Mouse (Mus musculus) midbrain, postnatal 0 days (tissue): Measurements from ENCODE around the gene Tnpo2. TPM values are rescaled to one million over a fixed set of nuclear protein-coding genes. Genes with fewer than 3 reads are reported as not detected.

ENCODE experiments used
- ATAC-seq: fragments of 200-750 bp; cut with Nextera tagmentation; 2 replicates; pipeline ENCODE4 v1.8.0; 2017; ENCODE audit warnings: moderate number of reproducible peaks, mild to moderate bottlenecking, moderate TSS enrichment, moderate library complexity; ENCODE audit not compliant: low FRiP score
- DNase-seq: peaks from one replicate; pipeline ENCODE4 v3.0.0-alpha.2; 2015; ENCODE audit warnings: low spot score
- H3K27ac ChIP-seq: fragments of 300-500 bp; sonication (generic); 2 replicates; pipeline ENCODE4 v1.5.1; 2014; ENCODE audit warnings: low read depth, mild to moderate bottlenecking, low read length, mixed read lengths
- H3K27me3 ChIP-seq: fragments of 300-500 bp; sonication (generic); 2 replicates; pipeline ENCODE4 v1.6.1; 2014; ENCODE audit warnings: low read length, control low read depth, mixed read lengths; ENCODE audit not compliant: insufficient read depth
- H3K36me3 ChIP-seq: fragments of 300-500 bp; sonication (generic); 2 replicates; pipeline ENCODE4 v1.6.1; 2014; ENCODE audit warnings: low read length, control low read depth, mixed read lengths; ENCODE audit not compliant: insufficient read depth
- H3K4me1 ChIP-seq: fragments of 300-500 bp; sonication (generic); 2 replicates; pipeline ENCODE4 v1.6.1; 2014; ENCODE audit warnings: mild to moderate bottlenecking, control low read depth, antibody characterized with exemption, low read length, mixed read lengths; ENCODE audit not compliant: insufficient read depth
- H3K4me2 ChIP-seq: fragments of 300-500 bp; sonication (generic); 2 replicates; pipeline ENCODE4 v1.6.1; 2014; ENCODE audit warnings: low read depth, mild to moderate bottlenecking, low read length, mixed read lengths; ENCODE audit not compliant: poor library complexity, severe bottlenecking
- H3K4me3 ChIP-seq: fragments of 300-500 bp; sonication (generic); 2 replicates; pipeline ENCODE4 v1.5.1; 2014; ENCODE audit warnings: low read depth, mild to moderate bottlenecking, low read length, moderate library complexity
- H3K9ac ChIP-seq: fragments of 300-500 bp; sonication (generic); replicated peaks from 2 replicates; pipeline ENCODE4 v1.6.1; 2014; ENCODE audit warnings: mild to moderate bottlenecking, low read length, moderate library complexity, mixed read lengths; ENCODE audit not compliant: poor library complexity, severe bottlenecking
- H3K9me3 ChIP-seq: fragments of 300-500 bp; sonication (generic); 2 replicates; pipeline ENCODE4 v1.6.1; 2016; ENCODE audit warnings: low read length, control low read depth
- CTCF ChIP-seq: IDR thresholded peaks from 2 replicates; pipeline ENCODE4 v1.5.1; 2016; ENCODE audit warnings: antibody characterized with exemption, mild to moderate bottlenecking
- WGBS: fragments of 180-500 bp; shearing (Covaris S2); extraction: QIAGEN DNeasy Blood & Tissue Kit; methylation state at CpG from one replicate; pipeline ENCODE4 v1.1.7; 2014; 5-methylcytosine and 5-hydroxymethylcytosine counted together
- polyA plus RNA-seq: library from polyadenylated mRNA; unstranded; fragments of >200 nt; fragmentation: Nextera tagmentation; extraction: Ambion mirVana; gene quantifications from 2 replicates; pipeline ENCODE4 v1.2.1, GENCODE M21; 2015
- total RNA-seq: library from RNA; depleted of rRNA; stranded (reverse); fragments of >200 nt; gene quantifications from 2 replicates; pipeline ENCODE4 v1.2.3, GENCODE M21; 2014

Tnpo2 gene
- total and polyA plus RNA-seq, 2 experiments from 2014 or later: 53.5 to 174 TPM

DNA sequence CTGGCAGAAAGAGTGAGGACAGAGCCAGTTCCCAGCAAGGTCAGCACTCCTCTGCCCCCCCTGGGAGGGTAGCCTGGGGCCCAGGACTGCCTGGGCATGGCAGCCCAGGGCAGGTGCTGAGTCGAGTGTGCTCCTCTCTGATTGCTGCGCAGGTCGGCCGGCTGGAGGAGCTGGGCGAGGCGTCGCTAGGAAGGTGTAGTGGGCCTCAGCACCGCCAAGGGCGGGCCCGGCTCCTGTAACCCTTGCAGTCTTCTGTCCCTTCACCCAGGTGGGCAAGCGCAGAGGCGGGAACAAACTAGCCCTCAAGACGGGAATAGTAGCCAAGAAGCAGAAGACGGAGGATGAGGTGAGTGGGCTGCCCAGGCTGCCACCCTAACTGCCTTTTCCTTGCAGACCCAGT, 7.4 kb upstream of the Tnpo2 start:
- H3K9ac ChIP-seq: no peak overlapping the region; the same call in 1 of the 2 replicates
- 93% methylated on average over 14 of the region's 14 CpGs for WGBS

DNA sequence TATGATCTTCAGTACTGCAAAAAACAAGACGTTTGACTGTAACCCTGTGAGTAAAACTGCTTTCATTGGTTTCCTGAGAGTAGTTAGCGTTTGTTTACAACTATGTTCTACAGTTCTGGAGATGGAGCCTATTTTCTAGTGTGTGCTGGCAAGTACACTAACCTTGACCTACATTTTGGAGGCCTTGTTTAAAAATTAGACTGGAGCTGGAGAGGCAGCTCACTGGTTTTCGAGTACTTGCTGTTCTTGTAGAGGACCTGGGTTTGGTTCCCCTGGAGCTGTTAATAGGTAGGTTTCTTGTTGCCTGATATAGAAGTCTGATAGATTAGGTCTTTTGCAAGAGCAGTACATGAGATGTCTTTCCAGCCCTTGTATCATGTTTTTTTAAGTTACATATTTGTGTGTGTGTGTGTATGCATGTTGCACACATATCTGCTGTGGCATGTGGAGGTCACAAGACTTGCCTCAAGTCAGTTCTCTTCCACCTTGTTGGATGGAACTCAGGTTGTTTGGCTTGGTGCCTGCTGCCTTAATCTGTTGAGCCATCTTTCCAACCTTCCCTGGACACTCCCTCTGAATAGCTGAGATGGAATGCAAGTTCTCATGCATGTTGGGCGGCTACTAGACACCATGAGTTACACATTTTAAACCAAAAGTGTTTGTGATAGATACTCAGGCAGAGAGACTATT, 3.9 kb upstream of the Tnpo2 start:
- Histone ChIP-seq H3K36me3 (peaks cover 23% of the 10 kb centered on the region), H3K9me3 (no peaks in the 10 kb centered on the region), H3K4me2 (no peak overlapping the region), H3K9ac (no peak overlapping the region), H3K4me3 (no peak overlapping the region), H3K27ac (no peak overlapping the region), H3K27me3 (no peaks in the 10 kb centered on the region), H3K4me1 (peaks cover 7% of the 10 kb centered on the region)
- WGBS: 89% methylated on average over 4 of the region's 4 CpGs
- ATAC-seq (no peak), DNase-seq (no peak)
- TF ChIP-seq CTCF: no peak

More for the DNA sequence above, 7.4 kb upstream of the Tnpo2 start:
- no peak overlapping the region for H3K4me2 ChIP-seq
- no peak overlapping the region for H3K27ac ChIP-seq
- peaks cover 23% of the 10 kb centered on the region for H3K36me3 ChIP-seq
- H3K9me3 ChIP-seq: no peaks in the 10 kb centered on the region
- no peaks in the 10 kb centered on the region for H3K27me3 ChIP-seq
- no peak overlapping the region for H3K4me3 ChIP-seq
- TF ChIP-seq CTCF: no peak
- ATAC-seq (no peak), DNase-seq (no peak)
- H3K4me1 ChIP-seq: peaks cover 7% of the 10 kb centered on the region

DNA sequence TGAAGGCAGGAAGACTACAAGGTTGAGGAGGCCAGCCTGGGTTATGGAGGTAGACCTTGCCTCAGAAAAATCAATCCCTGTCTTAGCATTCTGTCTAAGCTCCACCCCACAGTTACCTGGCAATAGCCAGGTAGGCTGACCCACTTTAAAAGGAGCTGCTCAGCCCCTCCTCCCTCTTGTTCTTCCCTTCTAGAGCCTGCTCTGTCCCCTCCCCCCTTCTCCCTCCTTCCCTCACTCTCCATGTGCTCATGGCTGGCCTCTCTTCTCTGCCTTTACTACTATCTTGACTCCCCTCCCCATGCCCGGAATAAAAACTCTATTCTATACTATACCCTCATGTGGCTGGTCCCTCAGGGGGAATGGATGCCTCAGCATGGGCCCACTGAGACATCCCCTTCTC, 2.8 kb upstream of the Tnpo2 start:
- 65% methylated on average over 1 of the region's 1 CpGs for WGBS
- DNase-seq: no peak
- H3K4me3 ChIP-seq: no peak overlapping the region
- H3K4me2 ChIP-seq: no peak overlapping the region
- no peak overlapping the region for H3K9ac ChIP-seq
- peaks cover 23% of the 10 kb centered on the region for H3K36me3 ChIP-seq
- H3K27me3 ChIP-seq: no peaks in the 10 kb centered on the region
- TF ChIP-seq CTCF: no peak
- H3K4me1 ChIP-seq: peaks cover 5% of the 10 kb centered on the region; the same call in 1 of the 2 replicates
- no peak for ATAC-seq
- no peak overlapping the region for H3K27ac ChIP-seq
- H3K9me3 ChIP-seq: no peaks in the 10 kb centered on the region

DNA sequence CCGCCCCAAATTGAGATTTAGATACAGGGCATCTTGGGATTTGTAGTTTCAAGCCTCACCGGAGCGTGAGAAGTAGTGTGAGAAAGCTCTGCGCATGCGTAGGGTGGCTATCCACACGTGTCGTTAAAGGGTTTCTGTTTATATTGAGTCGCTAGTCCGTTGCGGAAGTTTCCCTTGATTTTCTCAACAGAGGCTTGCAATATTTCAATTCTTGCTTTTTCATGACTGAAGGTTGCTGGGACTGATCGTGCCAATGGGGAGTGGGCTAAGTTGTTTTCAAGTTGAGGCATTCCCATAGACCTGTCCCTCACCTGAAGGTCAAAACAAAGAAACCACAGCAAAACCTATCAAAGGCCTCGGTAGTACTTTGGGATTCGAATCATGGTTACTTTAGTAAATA, 2.0 kb upstream of the Tnpo2 start:
- Histone ChIP-seq H3K4me3 (peak overlapping the region; percentile 88; the same call in 1 of the 2 replicates), H3K9ac (no peak overlapping the region), H3K4me2 (peak overlapping the region; percentile 80), H3K9me3 (no peaks in the 10 kb centered on the region), H3K4me1 (peaks cover 5% of the 10 kb centered on the region; the same call in 1 of the 2 replicates), H3K36me3 (peaks cover 21% of the 10 kb centered on the region), H3K27me3 (no peaks in the 10 kb centered on the region), H3K27ac (no peak overlapping the region)
- DNase-seq (peak; percentile 92), ATAC-seq (no peak)
- no peak for TF ChIP-seq CTCF
- 12% methylated on average over 12 of the region's 13 CpGs for WGBS

DNA sequence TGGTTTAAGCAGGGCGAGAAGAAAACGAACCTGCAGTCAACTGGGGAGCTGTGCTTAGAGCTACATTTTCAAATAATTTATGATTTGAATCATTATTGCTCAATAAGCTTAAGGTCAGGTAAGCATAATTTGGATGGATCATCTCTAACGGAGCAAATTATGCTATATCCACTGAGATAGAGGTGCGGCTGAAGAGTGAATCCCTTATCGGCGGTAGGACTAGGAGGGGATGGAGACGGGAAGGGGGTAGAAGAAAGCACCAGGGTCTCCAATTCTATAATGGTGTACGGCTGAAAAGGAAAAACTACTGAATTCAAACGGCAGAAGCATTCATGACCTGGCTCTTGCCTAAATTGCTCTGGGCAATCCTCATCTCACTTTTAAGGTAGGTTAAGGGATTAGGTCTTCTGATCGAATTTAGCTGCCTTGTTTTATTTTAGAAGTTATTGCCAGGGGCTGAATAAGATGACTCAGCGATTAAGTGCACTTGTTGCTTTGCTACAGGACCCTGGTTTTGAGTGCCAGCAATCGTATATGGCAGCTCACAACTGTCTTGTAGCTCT, 1.5 kb upstream of the Tnpo2 start:
- Histone ChIP-seq H3K9ac (no peak overlapping the region), H3K27me3 (no peaks in the 10 kb centered on the region), H3K9me3 (no peaks in the 10 kb centered on the region), H3K4me3 (peak overlapping the region; percentile 88), H3K4me2 (peak overlapping the region; percentile 80), H3K27ac (no peak overlapping the region), H3K4me1 (peaks cover 5% of the 10 kb centered on the region; the same call in 1 of the 2 replicates), H3K36me3 (peaks cover 16% of the 10 kb centered on the region)
- no peak for TF ChIP-seq CTCF
- DNase-seq (no peak), ATAC-seq (no peak)
- 6% methylated on average over 12 of the region's 12 CpGs for WGBS

DNA sequence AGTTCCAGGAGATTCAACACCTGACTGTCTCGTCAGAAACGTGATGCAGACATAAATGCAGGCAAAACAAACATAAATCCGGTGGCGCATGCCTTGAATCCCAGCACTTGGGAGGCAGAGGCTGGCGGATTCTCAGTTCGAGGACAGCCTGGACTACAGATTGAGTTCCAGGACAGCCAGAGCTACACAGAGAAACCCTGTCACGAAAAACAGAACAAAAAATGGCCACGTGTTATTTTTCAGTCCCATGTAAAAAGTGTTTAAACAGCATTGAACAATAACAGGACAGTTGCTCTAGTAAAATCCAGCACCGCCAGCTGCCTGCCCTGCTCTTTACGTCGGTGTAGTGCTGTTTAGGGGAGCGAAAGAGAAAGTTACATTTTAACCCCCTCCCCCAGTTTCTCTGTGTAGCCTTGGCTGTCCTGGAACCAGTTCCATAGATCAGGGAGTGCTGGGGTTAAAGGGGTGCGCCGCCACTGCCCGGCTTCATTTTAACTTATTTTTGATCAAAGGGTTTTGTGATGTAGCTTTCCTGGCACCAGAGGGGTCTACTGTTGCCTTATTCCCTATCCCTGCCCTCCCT, 896 bp upstream of the Tnpo2 start:
- peak; percentile 6; the same call in 1 of the 2 replicates for ATAC-seq
- H3K9me3 ChIP-seq: no peaks in the 10 kb centered on the region
- peaks cover 16% of the 10 kb centered on the region for H3K36me3 ChIP-seq
- peak overlapping the region; percentile 95 for H3K9ac ChIP-seq
- no peak for TF ChIP-seq CTCF
- H3K4me2 ChIP-seq: peak overlapping the region; percentile 80
- no peaks in the 10 kb centered on the region for H3K27me3 ChIP-seq
- 1% methylated on average over 15 of the region's 15 CpGs for WGBS
- peaks cover 5% of the 10 kb centered on the region; the same call in 1 of the 2 replicates for H3K4me1 ChIP-seq
- peak; percentile 9 for DNase-seq
- peak overlapping the region; percentile 88 for H3K4me3 ChIP-seq
- H3K27ac ChIP-seq: peak overlapping the region; percentile 96
